Mouse (Mus musculus): ENCODE results near the gene Gltpd2. TPM values are rescaled to one million over a fixed set of nuclear protein-coding genes. Genes with fewer than 3 reads are reported as not detected.

Gltpd2 gene
- polyA plus RNA-seq, 1 experiment from 2014 or later, result 0.42 TPM

Other genes with a start within 250 kb of the Gltpd2 start
- 0.07 TPM in 1 of 2 replicates, not detected in the other for gene Alox12e, start 196.6 kb upstream of the Gltpd2 start, polyA plus RNA-seq (2015; fragmentation: Nextera tagmentation; extraction: Ambion mirVana)
- gene Alox15, start 167.2 kb upstream of the Gltpd2 start, polyA plus RNA-seq (2015; fragmentation: Nextera tagmentation; extraction: Ambion mirVana), result not detected in 2 replicates
- 33.9 and 34.1 TPM in 2 replicates for gene Pelp1, start 109.2 kb upstream of the Gltpd2 start, polyA plus RNA-seq (2015; fragmentation: Nextera tagmentation; extraction: Ambion mirVana)
- 44.8 and 45.5 TPM in 2 replicates for gene Arrb2, start 86.6 kb upstream of the Gltpd2 start, polyA plus RNA-seq (2015; fragmentation: Nextera tagmentation; extraction: Ambion mirVana)
- 41.9 and 43.6 TPM in 2 replicates for gene Med11, start 67.3 kb upstream of the Gltpd2 start, polyA plus RNA-seq (2015; fragmentation: Nextera tagmentation; extraction: Ambion mirVana)
- 0.40 and 0.44 TPM in 2 replicates for gene Zmynd15, start 59.8 kb upstream of the Gltpd2 start, polyA plus RNA-seq (2015; fragmentation: Nextera tagmentation; extraction: Ambion mirVana)
- gene Cxcl16, start 59.2 kb upstream of the Gltpd2 start, polyA plus RNA-seq (2015; fragmentation: Nextera tagmentation; extraction: Ambion mirVana), result 1.4 and 1.6 TPM in 2 replicates
- 0.54 and 1.2 TPM in 2 replicates for gene Tm4sf5, start 14.0 kb upstream of the Gltpd2 start, polyA plus RNA-seq (2015; fragmentation: Nextera tagmentation; extraction: Ambion mirVana)
- gene Vmo1, start 4.6 kb upstream of the Gltpd2 start, polyA plus RNA-seq (2015; fragmentation: Nextera tagmentation; extraction: Ambion mirVana), result not detected in 2 replicates
- gene Psmb6, start 6.2 kb downstream of the Gltpd2 start, polyA plus RNA-seq (2015; fragmentation: Nextera tagmentation; extraction: Ambion mirVana), result 827 and 844 TPM in 2 replicates
- not detected in 2 replicates for gene Gm40193, start 13.7 kb downstream of the Gltpd2 start, polyA plus RNA-seq (2015; fragmentation: Nextera tagmentation; extraction: Ambion mirVana)
- 5.2 and 6.5 TPM in 2 replicates for gene Pld2, start 20.9 kb downstream of the Gltpd2 start, polyA plus RNA-seq (2015; fragmentation: Nextera tagmentation; extraction: Ambion mirVana)
- 10.7 and 14.2 TPM in 2 replicates for gene Mink1, start 43.7 kb downstream of the Gltpd2 start, polyA plus RNA-seq (2015; fragmentation: Nextera tagmentation; extraction: Ambion mirVana)
- not detected in 2 replicates for gene 4930544D05Rik, start 96.7 kb downstream of the Gltpd2 start, polyA plus RNA-seq (2015; fragmentation: Nextera tagmentation; extraction: Ambion mirVana)
- not detected in 2 replicates for gene Chrne, start 100.0 kb downstream of the Gltpd2 start, polyA plus RNA-seq (2015; fragmentation: Nextera tagmentation; extraction: Ambion mirVana)
- gene Gp1ba, start 119.9 kb downstream of the Gltpd2 start, polyA plus RNA-seq (2015; fragmentation: Nextera tagmentation; extraction: Ambion mirVana), result 0.17 and 0.26 TPM in 2 replicates
- 111 and 113 TPM in 2 replicates for gene Rnf167, start 128.0 kb downstream of the Gltpd2 start, polyA plus RNA-seq (2015; fragmentation: Nextera tagmentation; extraction: Ambion mirVana)
- 169 and 170 TPM in 2 replicates for gene Slc25a11, start 128.3 kb downstream of the Gltpd2 start, polyA plus RNA-seq (2015; fragmentation: Nextera tagmentation; extraction: Ambion mirVana)
- 785 and 825 TPM in 2 replicates for gene Pfn1, start 135.4 kb downstream of the Gltpd2 start, polyA plus RNA-seq (2015; fragmentation: Nextera tagmentation; extraction: Ambion mirVana)
- gene Eno3, start 138.0 kb downstream of the Gltpd2 start, polyA plus RNA-seq (2015; fragmentation: Nextera tagmentation; extraction: Ambion mirVana), result 8.0 and 9.5 TPM in 2 replicates
- 180 and 181 TPM in 2 replicates for gene Spag7, start 150.2 kb downstream of the Gltpd2 start, polyA plus RNA-seq (2015; fragmentation: Nextera tagmentation; extraction: Ambion mirVana)
- gene Camta2, start 168.9 kb downstream of the Gltpd2 start, polyA plus RNA-seq (2015; fragmentation: Nextera tagmentation; extraction: Ambion mirVana), result 15.3 and 16.4 TPM in 2 replicates
- 0.94 and 1.8 TPM in 2 replicates for gene Inca1, start 181.0 kb downstream of the Gltpd2 start, polyA plus RNA-seq (2015; fragmentation: Nextera tagmentation; extraction: Ambion mirVana)
- 1.4 and 2.1 TPM in 2 replicates for gene Kif1c, start 181.4 kb downstream of the Gltpd2 start, polyA plus RNA-seq (2015; fragmentation: Nextera tagmentation; extraction: Ambion mirVana)
- 13.2 and 15.1 TPM in 2 replicates for gene Zfp3, start 245.0 kb downstream of the Gltpd2 start, polyA plus RNA-seq (2015; fragmentation: Nextera tagmentation; extraction: Ambion mirVana)

Data from midbrain, embryonic 13.5 days (tissue).